Mouse (Mus musculus): ENCODE results near the gene Slc17a5.
"Not testable (repeated sequence)": the region's sequence is repeated elsewhere in the genome, so short reads cannot be mapped to it uniquely, and the experiment has no call there.

Gene Slc17a5

GRCm38 (mm10) chr9:78517237-78517636 lies 70.6 kb downstream of the Slc17a5 start:
- DNase-seq (ENCODE audit: low spot score in 2 of 2) = not testable (repeated sequence)

GRCm38 (mm10) chr9:78516125-78516524 lies 71.7 kb downstream of the Slc17a5 start:
- DNase-seq (ENCODE audit: low spot score in 2 of 2) = no peak

- no peak for DNase-seq (ENCODE audit: low spot score in 2 of 2)
Observed at GRCm38 (mm10) chr9:78514681-78515080, 73.2 kb downstream of the Slc17a5 start.

- DNase-seq (ENCODE audit: low spot score in 2 of 2) = no peak
Observed at GRCm38 (mm10) chr9:78513776-78514500, 73.9 kb downstream of the Slc17a5 start.

- no peak for DNase-seq (ENCODE audit: low spot score in 2 of 2)
Observed at GRCm38 (mm10) chr9:78511705-78512104, 76.1 kb downstream of the Slc17a5 start.

GRCm38 (mm10) chr9:78508106-78508786 lies 79.6 kb downstream of the Slc17a5 start:
- DNase-seq (ENCODE audit: low spot score in 2 of 2) = no peak

GRCm38 (mm10) chr9:78506722-78507077 lies 81.1 kb downstream of the Slc17a5 start:
- no peak for DNase-seq (ENCODE audit: low spot score in 2 of 2)

- no peak for DNase-seq (ENCODE audit: low spot score in 2 of 2)
Observed at GRCm38 (mm10) chr9:78506002-78506721, 81.7 kb downstream of the Slc17a5 start.

- DNase-seq (ENCODE audit: low spot score in 2 of 2) = no peak
Observed at GRCm38 (mm10) chr9:78505223-78505622, 82.6 kb downstream of the Slc17a5 start.

- no peak for DNase-seq (ENCODE audit: low spot score in 2 of 2)
Observed at GRCm38 (mm10) chr9:78504679-78505078, 83.2 kb downstream of the Slc17a5 start.

GRCm38 (mm10) chr9:78504133-78504532 lies 83.7 kb downstream of the Slc17a5 start:
- DNase-seq (ENCODE audit: low spot score in 2 of 2) = no peak

- no peak for DNase-seq (ENCODE audit: low spot score in 2 of 2)
Observed at GRCm38 (mm10) chr9:78503223-78504079, 84.4 kb downstream of the Slc17a5 start.

GRCm38 (mm10) chr9:78501284-78501683 lies 86.6 kb downstream of the Slc17a5 start:
- no peak for DNase-seq (ENCODE audit: low spot score in 2 of 2)

GRCm38 (mm10) chr9:78500386-78500785 lies 87.5 kb downstream of the Slc17a5 start:
- DNase-seq (ENCODE audit: low spot score in 2 of 2) = no peak

GRCm38 (mm10) chr9:78493171-78493570 lies 94.7 kb downstream of the Slc17a5 start:
- no peak for DNase-seq (ENCODE audit: low spot score in 2 of 2)

- no peak for DNase-seq (ENCODE audit: low spot score in 2 of 2)
Observed at GRCm38 (mm10) chr9:78492254-78492653, 95.6 kb downstream of the Slc17a5 start.

GRCm38 (mm10) chr9:78491169-78491568 lies 96.7 kb downstream of the Slc17a5 start:
- DNase-seq (ENCODE audit: low spot score in 2 of 2) = no peak

- peak; percentile 30 to 64 for DNase-seq (ENCODE audit: low spot score in 2 of 2)
Observed at GRCm38 (mm10) chr9:78488890-78489420, 98.9 kb downstream of the Slc17a5 start, which contains the start of gene Eef1a1. Gene Eef1a1 (minus strand): TSS chr9:78489151.

- DNase-seq (ENCODE audit: low spot score in 2 of 2) = not testable (repeated sequence)
Observed at GRCm38 (mm10) chr9:78488021-78488420, 99.8 kb downstream of the Slc17a5 start.

All from urinary bladder, postnatal 4 days (tissue).